Mouse (Mus musculus) forebrain, embryonic 11.5 days (tissue): Measurements from ENCODE around the gene Foxc2. TPM values are rescaled to one million over a fixed set of nuclear protein-coding genes. Genes with fewer than 3 reads are reported as not detected.
"Not testable (repeated sequence)": the region's sequence is repeated elsewhere in the genome, so short reads cannot be mapped to it uniquely, and the experiment has no call there.

ENCODE experiments used
- ATAC-seq: fragments of 200-750 bp; cut with Nextera tagmentation; replicated peaks from 2 replicates; pipeline ENCODE4 v1.8.0; 2017; ENCODE audit warnings: moderate TSS enrichment; ENCODE audit not compliant: low FRiP score
- DNase-seq: peaks from one replicate; pipeline ENCODE4 v3.0.0-alpha.2; 2017; ENCODE audit warnings: low spot score
- H3K27ac ChIP-seq: fragments of 300-500 bp; sonication (generic); 2 replicates; pipeline ENCODE4 v1.5.1; 2014; ENCODE audit warnings: low read depth, low read length
- H3K27me3 ChIP-seq: fragments of 300-500 bp; sonication (generic); 2 replicates; pipeline ENCODE4 v1.6.1; 2014; ENCODE audit warnings: mild to moderate bottlenecking, low read length, mixed read lengths; ENCODE audit not compliant: control insufficient read depth, insufficient read depth
- H3K36me3 ChIP-seq: fragments of 300-500 bp; sonication (generic); 2 replicates; pipeline ENCODE4 v1.6.1; 2014; ENCODE audit warnings: mild to moderate bottlenecking, low read length, moderate library complexity, mixed read lengths; ENCODE audit not compliant: control insufficient read depth, insufficient read depth
- H3K4me1 ChIP-seq: fragments of 300-500 bp; sonication (generic); replicated peaks from 2 replicates; pipeline ENCODE4 v1.6.1; 2014; ENCODE audit warnings: low read length, mixed read lengths; ENCODE audit not compliant: control insufficient read depth, insufficient read depth
- H3K4me2 ChIP-seq: fragments of 300-500 bp; sonication (generic); 2 replicates; pipeline ENCODE4 v1.6.1; 2014; ENCODE audit warnings: low read depth, mild to moderate bottlenecking, low read length, moderate library complexity, mixed read lengths; ENCODE audit not compliant: severe bottlenecking
- H3K4me3 ChIP-seq: fragments of 300-500 bp; sonication (generic); 2 replicates; pipeline ENCODE4 v1.5.1; 2014; ENCODE audit warnings: low read depth, low read length
- H3K9ac ChIP-seq: fragments of 300-500 bp; sonication (generic); 2 replicates; pipeline ENCODE4 v1.6.1; 2014; ENCODE audit warnings: low read length
- H3K9me3 ChIP-seq: fragments of 300-500 bp; sonication (generic); 2 replicates; pipeline ENCODE4 v1.6.1; 2016; ENCODE audit warnings: low read length, mixed read lengths; ENCODE audit not compliant: control insufficient read depth
- WGBS: fragments of 180-500 bp; shearing (Covaris S2); extraction: QIAGEN DNeasy Blood & Tissue Kit; methylation state at CpG from one replicate; pipeline ENCODE4 v1.1.7; 2014; 5-methylcytosine and 5-hydroxymethylcytosine counted together
- polyA plus RNA-seq: library from polyadenylated mRNA; unstranded; fragments of >200 nt; fragmentation: Nextera tagmentation; extraction: Ambion mirVana; gene quantifications from 2 replicates; pipeline ENCODE4 v1.2.1, GENCODE M21; 2014

Foxc2 gene
- polyA plus RNA-seq, 1 experiment from 2014 or later: 6.3 TPM

DNA sequence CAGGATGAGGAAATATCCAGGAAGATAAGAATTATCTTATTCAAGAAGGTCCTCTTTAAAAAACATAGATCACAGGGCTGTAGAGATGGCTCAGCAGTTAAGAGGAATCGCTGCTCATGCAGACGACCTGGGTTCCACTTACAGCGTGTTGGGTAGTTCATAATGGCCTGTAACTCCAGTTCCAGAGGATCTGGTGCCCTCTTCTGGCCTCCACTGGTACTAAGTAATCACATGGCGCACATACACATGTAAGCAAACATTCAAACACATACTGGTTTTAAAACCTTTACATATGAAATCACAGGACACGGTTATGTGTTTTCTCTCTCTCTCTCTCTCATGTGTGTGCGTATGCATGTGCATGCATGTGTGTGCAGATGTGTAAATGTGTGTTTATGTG, 20.9 kb downstream of the Foxc2 start:
- 91% methylated on average over 6 of the region's 6 CpGs for WGBS
- ATAC-seq: no peak
- no peak overlapping the region for H3K9ac ChIP-seq

DNA sequence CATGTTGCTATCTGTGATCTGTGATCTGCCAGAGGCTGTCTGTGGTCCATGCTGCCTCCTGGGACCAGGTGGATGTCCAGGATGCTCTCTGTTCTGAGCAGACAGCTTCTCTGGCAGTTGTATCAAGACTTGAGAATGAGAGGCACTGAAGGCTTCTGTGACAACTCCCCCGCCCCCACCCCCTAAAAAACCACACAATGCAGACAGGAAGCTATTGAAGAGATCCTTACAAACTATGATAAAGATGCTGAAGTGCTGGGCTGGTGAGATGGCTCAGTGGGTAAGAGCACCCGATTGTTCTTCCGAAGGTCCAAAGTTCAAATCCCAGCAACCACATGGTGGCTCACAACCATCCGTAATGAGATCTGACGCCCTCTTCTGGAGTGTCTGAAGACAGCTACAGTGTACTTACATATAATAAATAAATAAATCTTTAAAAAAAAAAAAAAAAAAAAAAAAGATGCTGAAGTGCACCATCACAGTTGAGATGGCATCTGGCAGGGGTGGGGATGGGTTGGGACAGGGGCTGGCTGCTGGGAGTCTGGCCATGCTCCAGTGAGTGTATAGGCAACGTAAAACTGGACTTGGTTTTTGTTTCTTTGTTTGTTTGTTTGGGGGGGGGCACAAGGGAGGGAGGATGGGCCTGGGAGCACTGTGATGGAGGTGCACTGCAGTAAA, 29.6 kb downstream of the Foxc2 start:
- H3K9ac ChIP-seq, ATAC-seq, H3K27me3 ChIP-seq, H3K4me2 ChIP-seq, H3K27ac ChIP-seq, H3K9me3 ChIP-seq, H3K36me3 ChIP-seq, DNase-seq, H3K4me1 ChIP-seq, H3K4me3 ChIP-seq: not testable (repeated sequence)
- WGBS: 85% methylated on average over 4 of the region's 6 CpGs

More for the DNA sequence above, 20.9 kb downstream of the Foxc2 start:
- DNase-seq: no peak
- no peaks in the 10 kb centered on the region for H3K27me3 ChIP-seq
- no peaks in the 10 kb centered on the region for H3K4me1 ChIP-seq
- H3K4me2 ChIP-seq: no peak overlapping the region
- H3K36me3 ChIP-seq: no peaks in the 10 kb centered on the region
- H3K9me3 ChIP-seq: peaks cover 8% of the 10 kb centered on the region; the same call in 1 of the 2 replicates
- H3K4me3 ChIP-seq: no peak overlapping the region
- no peak overlapping the region for H3K27ac ChIP-seq

- H3K9me3 ChIP-seq: no peaks in the 10 kb centered on the region
- no peaks in the 10 kb centered on the region for H3K36me3 ChIP-seq
- H3K27me3 ChIP-seq: no peaks in the 10 kb centered on the region
- no peak for ATAC-seq
- H3K4me2 ChIP-seq: no peak overlapping the region
- no peak overlapping the region for H3K4me3 ChIP-seq
- DNase-seq: no peak
- H3K4me1 ChIP-seq: no peaks in the 10 kb centered on the region
- H3K27ac ChIP-seq: no peak overlapping the region
- no peak overlapping the region for H3K9ac ChIP-seq
- WGBS: 46% methylated on average over 8 of the region's 8 CpGs
These were observed 32.7 kb downstream of the Foxc2 start for GRCm38 (mm10) chr8:121148573-121149083.

- 73% methylated on average over 12 of the region's 12 CpGs for WGBS
- Histone ChIP-seq H3K36me3 (no peaks in the 10 kb centered on the region), H3K27me3 (no peaks in the 10 kb centered on the region), H3K4me2 (no peak overlapping the region), H3K9ac (no peak overlapping the region), H3K27ac (no peak overlapping the region), H3K4me3 (no peak overlapping the region), H3K4me1 (no peaks in the 10 kb centered on the region), H3K9me3 (no peaks in the 10 kb centered on the region)
- DNase-seq: no peak
- no peak for ATAC-seq
These were observed 36.4 kb downstream of the Foxc2 start for GRCm38 (mm10) chr8:121152394-121152793.

DNA sequence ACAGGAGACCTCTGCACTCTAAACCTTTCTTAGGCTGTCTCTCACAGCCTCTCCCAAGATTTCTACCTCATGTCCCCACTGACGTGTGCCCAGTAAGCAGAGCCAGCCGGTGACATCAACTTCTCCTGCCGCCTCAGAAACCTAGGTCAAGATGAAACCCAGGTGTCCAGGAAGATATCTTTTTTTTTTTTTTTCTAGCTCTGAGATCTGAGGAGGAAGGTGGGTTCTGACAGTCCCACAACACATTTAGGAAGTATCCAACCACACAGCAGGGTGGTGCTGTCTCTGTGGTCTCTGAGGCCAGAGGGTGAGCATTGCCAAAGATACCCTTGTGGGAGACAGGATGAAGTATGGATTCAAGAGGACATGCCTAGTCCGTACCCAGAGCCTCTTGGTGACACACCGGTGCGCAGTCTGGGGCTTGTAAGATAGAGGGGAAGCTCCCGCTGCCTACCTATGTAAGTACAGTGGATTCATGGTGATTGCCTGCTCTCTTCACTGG, 41.1 kb downstream of the Foxc2 start:
- H3K36me3 ChIP-seq: no peaks in the 10 kb centered on the region
- no peaks in the 10 kb centered on the region for H3K4me1 ChIP-seq
- H3K9ac ChIP-seq: no peak overlapping the region
- H3K27ac ChIP-seq: no peak overlapping the region
- H3K9me3 ChIP-seq: no peaks in the 10 kb centered on the region
- no peak for DNase-seq
- H3K27me3 ChIP-seq: no peaks in the 10 kb centered on the region
- no peak for ATAC-seq
- H3K4me2 ChIP-seq: no peak overlapping the region
- H3K4me3 ChIP-seq: no peak overlapping the region
- 87% methylated on average over 7 of the region's 7 CpGs for WGBS

DNA sequence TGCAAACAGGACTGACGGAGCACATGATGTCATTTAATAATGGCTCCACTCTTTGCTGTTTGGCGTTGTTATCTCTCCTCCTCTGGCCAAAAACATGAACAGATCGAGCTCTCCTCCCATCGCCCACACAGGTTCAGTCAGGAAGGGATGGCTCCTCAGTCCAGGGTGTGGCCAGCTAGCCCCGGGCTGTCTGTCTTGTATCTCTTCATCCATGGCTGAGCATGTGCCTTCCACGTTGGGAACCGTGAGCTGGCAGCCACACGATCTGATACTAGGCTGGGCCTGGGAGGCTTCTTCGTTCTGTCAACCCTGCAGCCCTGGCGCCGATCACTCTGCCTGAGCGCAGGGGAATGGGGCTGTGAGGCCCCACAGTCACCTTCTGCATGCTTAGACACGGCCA, 42.8 kb downstream of the Foxc2 start:
- Histone ChIP-seq H3K4me3 (no peak overlapping the region), H3K27me3 (no peaks in the 10 kb centered on the region), H3K27ac (no peak overlapping the region), H3K36me3 (no peaks in the 10 kb centered on the region), H3K9me3 (no peaks in the 10 kb centered on the region), H3K4me2 (no peak overlapping the region), H3K9ac (no peak overlapping the region), H3K4me1 (no peaks in the 10 kb centered on the region)
- ATAC-seq (no peak), DNase-seq (no peak)
- WGBS: 83% methylated on average over 13 of the region's 13 CpGs

GRCm38 (mm10) chr8:121161437-121161836, 45.5 kb downstream of the Foxc2 start:
- H3K9ac ChIP-seq: no peak overlapping the region
- DNase-seq (no peak), ATAC-seq (no peak)
- H3K4me1 ChIP-seq: no peaks in the 10 kb centered on the region
- no peak overlapping the region for H3K4me3 ChIP-seq
- H3K27me3 ChIP-seq: no peaks in the 10 kb centered on the region
- H3K27ac ChIP-seq: no peak overlapping the region
- no peak overlapping the region for H3K4me2 ChIP-seq
- H3K9me3 ChIP-seq: no peaks in the 10 kb centered on the region
- WGBS: 95% methylated on average over 5 of the region's 5 CpGs
- H3K36me3 ChIP-seq: no peaks in the 10 kb centered on the region

DNA sequence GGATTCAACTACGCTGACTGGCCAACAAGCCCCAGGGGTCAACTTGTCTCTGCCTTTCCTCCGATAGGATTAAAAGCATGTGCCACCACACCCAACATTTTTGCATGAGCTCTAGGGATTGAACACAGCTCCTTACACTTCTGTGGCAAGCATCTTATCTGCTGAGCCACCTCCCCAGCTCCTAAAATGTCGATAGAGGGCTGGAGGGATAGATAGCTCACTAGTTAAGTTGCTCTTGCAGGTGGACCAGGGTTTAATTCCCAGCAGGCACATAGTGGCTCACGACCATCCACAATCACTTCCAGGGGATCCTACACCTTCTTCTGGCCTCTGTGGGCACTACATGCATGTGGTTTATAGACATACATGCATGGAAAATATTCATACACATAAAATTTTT, 46.4 kb downstream of the Foxc2 start:
- Histone ChIP-seq H3K36me3 (no peaks in the 10 kb centered on the region), H3K27me3 (no peaks in the 10 kb centered on the region), H3K9me3 (no peaks in the 10 kb centered on the region), H3K27ac (no peak overlapping the region), H3K4me3 (no peak overlapping the region), H3K4me1 (no peaks in the 10 kb centered on the region), H3K9ac (no peak overlapping the region), H3K4me2 (no peak overlapping the region)
- ATAC-seq: no peak
- 75% methylated on average over 4 of the region's 4 CpGs for WGBS
- DNase-seq: no peak
